Mouse (Mus musculus) ES-Bruce4 (cell line): ENCODE data around the gene Dzank1. TPM values are rescaled to one million over a fixed set of nuclear protein-coding genes. Genes with fewer than 3 reads are reported as not detected.

Experiments
- H3K27ac ChIP-seq: 2 replicates; pipeline ENCODE4 v1.5.1; 2012; ENCODE audit warnings: low read length, inconsistent platforms; ENCODE audit not compliant: insufficient read depth
- H3K27me3 ChIP-seq: 2 replicates; pipeline ENCODE4 v1.6.1; 2012; ENCODE audit warnings: mild to moderate bottlenecking, low read length, inconsistent platforms; ENCODE audit not compliant: control insufficient read depth, poor library complexity, insufficient read depth, severe bottlenecking
- H3K36me3 ChIP-seq: 2 replicates; pipeline ENCODE4 v1.6.1; 2012; ENCODE audit warnings: inconsistent platforms, mild to moderate bottlenecking, low read length, moderate library complexity; ENCODE audit not compliant: control insufficient read depth, poor library complexity, insufficient read depth, severe bottlenecking
- H3K4me1 ChIP-seq: one replicate; pipeline ENCODE4 v1.8.1; 2011; ENCODE audit warnings: low read length; ENCODE audit not compliant: control insufficient read depth, insufficient read depth
- H3K4me3 ChIP-seq: 2 replicates; pipeline ENCODE4 v1.5.1; 2011; ENCODE audit warnings: low read depth, mild to moderate bottlenecking, low read length
- H3K9ac ChIP-seq: 2 replicates; pipeline ENCODE4 v1.6.1; 2012; ENCODE audit warnings: low read depth, mild to moderate bottlenecking, inconsistent platforms; ENCODE audit not compliant: poor library complexity, severe bottlenecking
- H3K9me3 ChIP-seq: replicated peaks from 2 replicates; pipeline ENCODE4 v1.6.1; 2012; ENCODE audit warnings: mild to moderate bottlenecking, low read length, inconsistent platforms; ENCODE audit not compliant: control insufficient read depth, poor library complexity, insufficient read depth, severe bottlenecking
- CTCF ChIP-seq: IDR thresholded peaks from one replicate; pipeline ENCODE4 v1.8.1; 2011; ENCODE audit warnings: low read depth, low read length
- EP300 ChIP-seq: IDR thresholded peaks from 2 replicates; pipeline ENCODE4 v1.6.1; 2011; ENCODE audit warnings: low read depth, low read length; ENCODE audit not compliant: insufficient read depth
- POLR2A ChIP-seq: IDR thresholded peaks from one replicate; pipeline ENCODE4 v1.8.1; 2011; ENCODE audit warnings: low read length; ENCODE audit not compliant: insufficient read depth
- polyA plus RNA-seq: library from polyadenylated mRNA; stranded (reverse); fragments of >200 nt; gene quantifications from 2 replicates; pipeline ENCODE4 v1.2.4, GENCODE M21; 2011; ENCODE audit warnings: low read depth; ENCODE audit not compliant: missing spikeins, insufficient read depth, insufficient read length

Dzank1 gene
- polyA plus RNA-seq, 1 experiment, result 0.96 TPM

DNA sequence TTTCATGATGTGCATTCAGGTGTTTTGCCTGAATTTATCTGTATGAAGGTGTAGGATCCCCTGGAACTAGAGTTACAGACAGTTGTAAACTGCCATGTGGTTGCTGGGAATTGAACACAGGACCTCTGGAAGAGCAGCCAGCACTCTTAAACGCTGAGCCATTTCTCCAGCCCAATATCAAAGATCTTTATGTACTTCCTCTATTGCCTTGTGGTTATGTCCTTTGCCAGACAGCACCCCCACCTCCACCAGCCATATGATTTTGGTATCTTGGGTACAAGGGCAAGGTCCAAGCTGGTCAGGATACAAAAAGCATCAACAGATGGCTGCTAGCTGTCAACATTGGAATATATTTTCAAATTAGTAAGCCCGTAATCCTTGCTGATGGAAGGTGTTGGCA is 76.8 kb downstream of the Dzank1 start:
- H3K4me3 ChIP-seq, result no peak overlapping the region
- no peak overlapping the region for H3K9ac ChIP-seq
- H3K4me1 ChIP-seq, result no peaks in the 10 kb centered on the region
- H3K27me3 ChIP-seq, result no peaks in the 10 kb centered on the region
- TF ChIP-seq POLR2A (no peak), CTCF (no peak), EP300 (no peak)
- H3K9me3 ChIP-seq, result no peaks in the 10 kb centered on the region
- no peaks in the 10 kb centered on the region for H3K36me3 ChIP-seq
- no peak overlapping the region for H3K27ac ChIP-seq

DNA sequence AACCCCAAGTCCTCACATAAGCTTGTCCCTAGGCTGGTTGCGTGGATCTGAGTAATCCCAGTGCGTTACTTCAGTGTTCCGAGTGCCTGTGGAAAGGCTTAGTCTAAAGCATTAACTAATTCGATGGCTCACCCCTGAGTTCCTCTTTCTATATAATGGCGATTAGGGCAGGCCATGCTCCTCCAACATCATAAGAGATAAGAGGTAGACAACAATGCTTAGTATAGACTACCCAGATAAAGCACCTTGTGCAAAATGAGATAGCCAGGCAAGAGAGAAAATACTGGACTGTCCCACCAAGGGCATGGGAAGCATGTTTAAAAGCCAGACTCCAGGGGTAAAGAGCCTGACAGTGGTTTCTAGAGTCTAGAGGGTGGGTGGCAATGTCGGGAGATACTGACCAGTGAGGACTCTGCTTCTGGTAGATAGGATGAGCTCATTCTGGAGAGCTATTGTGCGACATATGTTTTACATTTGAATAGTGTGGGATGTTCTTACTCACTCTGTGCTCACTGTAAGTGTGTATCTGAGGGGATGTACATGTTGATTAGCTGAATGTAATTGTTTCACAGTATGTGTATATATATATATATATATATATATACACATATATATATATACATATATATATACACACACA is 80.7 kb downstream of the Dzank1 start:
- no peak overlapping the region for H3K4me3 ChIP-seq
- no peaks in the 10 kb centered on the region for H3K27me3 ChIP-seq
- H3K4me1 ChIP-seq, result no peaks in the 10 kb centered on the region
- TF ChIP-seq CTCF (no peak), POLR2A (no peak), EP300 (no peak)
- no peak overlapping the region for H3K9ac ChIP-seq
- no peak overlapping the region for H3K27ac ChIP-seq
- H3K9me3 ChIP-seq, result no peaks in the 10 kb centered on the region
- H3K36me3 ChIP-seq, result no peaks in the 10 kb centered on the region

DNA sequence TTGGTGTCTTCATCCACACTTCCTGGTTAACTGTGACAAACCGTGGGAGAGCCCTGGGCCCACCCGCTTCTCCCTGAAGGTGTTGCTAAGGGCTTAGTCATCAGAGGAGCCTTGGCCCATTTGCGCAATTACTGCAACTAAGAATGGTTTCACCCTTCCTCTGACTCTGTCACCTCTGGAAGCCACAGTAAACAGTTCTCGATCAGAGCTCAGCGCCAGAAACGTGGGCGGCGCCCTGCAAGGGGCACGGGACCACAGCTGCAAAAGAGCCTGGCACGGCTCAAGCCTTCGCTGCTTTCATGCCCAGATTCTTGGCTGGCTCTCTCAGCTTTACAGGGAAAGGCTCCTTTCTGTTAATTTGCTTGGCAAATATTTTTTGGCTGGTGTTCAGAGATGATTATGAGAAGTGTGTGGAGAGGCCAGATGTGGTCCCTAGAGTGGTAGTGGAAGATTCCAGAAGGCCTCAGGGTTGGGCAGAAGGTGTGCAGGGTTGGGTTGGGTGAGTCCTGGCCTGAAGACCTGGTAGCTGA is 85.8 kb downstream of the Dzank1 start:
- Histone ChIP-seq H3K27me3 (no peaks in the 10 kb centered on the region), H3K36me3 (no peaks in the 10 kb centered on the region), H3K9ac (no peak overlapping the region), H3K27ac (no peak overlapping the region), H3K4me3 (no peak overlapping the region), H3K4me1 (no peaks in the 10 kb centered on the region), H3K9me3 (no peaks in the 10 kb centered on the region)
- no peak for TF ChIP-seq EP300
- TF ChIP-seq CTCF, result no peak
- no peak for TF ChIP-seq POLR2A

DNA sequence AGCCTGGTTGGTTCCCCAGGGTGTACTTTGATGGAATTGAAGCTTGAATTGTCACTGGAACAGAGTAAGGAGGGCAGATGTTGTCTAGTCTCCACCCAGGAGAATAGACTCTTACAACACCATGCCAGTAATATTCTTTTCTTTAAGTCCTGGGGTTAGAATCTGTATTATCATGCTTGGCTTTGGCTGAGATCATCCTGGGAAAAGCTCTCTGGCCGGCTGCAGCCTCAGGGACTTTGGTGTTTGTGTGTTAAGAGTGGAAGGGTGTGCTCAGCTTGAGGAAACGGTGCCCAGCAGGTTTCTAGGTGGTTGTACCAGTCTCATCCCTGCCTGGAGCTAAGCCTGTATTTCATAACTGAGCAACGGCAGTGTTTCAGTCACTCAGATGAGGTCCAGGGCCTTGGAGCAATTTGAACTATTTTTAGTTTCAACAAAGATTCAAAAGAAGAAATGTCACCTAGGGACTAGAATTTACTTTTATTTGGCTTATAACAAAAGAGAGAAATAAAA is 88.0 kb downstream of the Dzank1 start:
- no peaks in the 10 kb centered on the region for H3K4me1 ChIP-seq
- TF ChIP-seq POLR2A, result no peak
- TF ChIP-seq EP300, result no peak
- no peak for TF ChIP-seq CTCF

DNA sequence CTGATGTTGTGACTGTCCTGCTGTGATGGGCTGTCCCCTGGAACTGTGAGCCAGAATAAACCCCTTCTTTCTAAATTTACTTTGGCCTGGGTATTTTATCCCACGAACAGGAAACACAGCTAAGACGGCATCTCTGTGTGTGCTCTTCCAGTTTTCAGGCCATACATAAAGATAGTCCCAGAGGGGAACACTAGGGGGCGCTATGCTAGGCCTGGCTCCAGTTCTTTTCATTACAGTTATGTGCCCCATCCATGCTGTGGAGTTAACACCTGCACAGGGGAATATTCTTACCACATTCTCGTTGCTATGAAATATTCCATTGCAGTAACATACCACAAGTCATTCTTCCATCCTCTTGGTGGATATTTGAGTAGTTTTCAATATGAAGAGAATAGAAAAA is 88.8 kb downstream of the Dzank1 start:
- Histone ChIP-seq H3K4me1 (no peaks in the 10 kb centered on the region), H3K27ac (no peak overlapping the region), H3K9me3 (no peaks in the 10 kb centered on the region), H3K4me3 (no peak overlapping the region), H3K9ac (no peak overlapping the region), H3K36me3 (no peaks in the 10 kb centered on the region), H3K27me3 (no peaks in the 10 kb centered on the region)
- peak; percentile 45 for TF ChIP-seq CTCF
- no peak for TF ChIP-seq POLR2A

More for the DNA sequence above, 88.0 kb downstream of the Dzank1 start:
- no peak overlapping the region for H3K4me3 ChIP-seq
- no peaks in the 10 kb centered on the region for H3K27me3 ChIP-seq
- no peaks in the 10 kb centered on the region for H3K36me3 ChIP-seq
- H3K27ac ChIP-seq, result no peak overlapping the region
- no peaks in the 10 kb centered on the region for H3K9me3 ChIP-seq
- H3K9ac ChIP-seq, result no peak overlapping the region

DNA sequence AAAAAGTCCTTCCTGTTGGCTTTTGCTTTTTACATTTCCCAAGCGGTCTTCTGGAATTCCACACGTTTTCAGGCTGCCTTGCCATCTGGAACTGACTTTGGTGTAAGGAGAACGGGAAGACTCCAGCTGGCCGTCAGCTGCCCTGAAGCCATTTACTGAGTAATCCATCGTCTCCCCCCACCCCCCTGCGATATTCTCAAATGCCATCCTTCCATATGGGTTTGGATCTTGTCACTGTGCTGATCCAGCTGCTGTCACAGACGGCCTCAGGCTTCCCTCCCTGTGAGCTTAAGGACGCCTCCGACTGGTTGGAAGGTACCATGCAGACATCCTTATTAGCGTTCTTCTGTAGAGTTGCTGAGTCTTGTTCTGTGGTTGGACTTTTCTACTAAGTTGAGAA is 91.5 kb downstream of the Dzank1 start:
- no peaks in the 10 kb centered on the region for H3K9me3 ChIP-seq
- no peak overlapping the region for H3K27ac ChIP-seq
- H3K4me1 ChIP-seq, result no peaks in the 10 kb centered on the region
- H3K27me3 ChIP-seq, result no peaks in the 10 kb centered on the region
- no peaks in the 10 kb centered on the region for H3K36me3 ChIP-seq
- TF ChIP-seq POLR2A, result no peak
- TF ChIP-seq CTCF, result no peak
- TF ChIP-seq EP300, result no peak
- no peak overlapping the region for H3K4me3 ChIP-seq
- H3K9ac ChIP-seq, result no peak overlapping the region
